Mouse (Mus musculus) frontal cortex, postnatal 36 days (tissue): ENCODE measurements at regions not wholly inside any gene's neighbourhood (a gene's known extent, or its start where the extent isn't known, plus 50 kb on each side); places are given as distances from the start of the nearest gene placed in this dataset.

Source experiments
- DNase-seq, 2 experiments: peaks; one replicate each; pipeline ENCODE4 v3.0.0; 2022; ENCODE audit warnings: low spot score in 2 of 2

DNA sequence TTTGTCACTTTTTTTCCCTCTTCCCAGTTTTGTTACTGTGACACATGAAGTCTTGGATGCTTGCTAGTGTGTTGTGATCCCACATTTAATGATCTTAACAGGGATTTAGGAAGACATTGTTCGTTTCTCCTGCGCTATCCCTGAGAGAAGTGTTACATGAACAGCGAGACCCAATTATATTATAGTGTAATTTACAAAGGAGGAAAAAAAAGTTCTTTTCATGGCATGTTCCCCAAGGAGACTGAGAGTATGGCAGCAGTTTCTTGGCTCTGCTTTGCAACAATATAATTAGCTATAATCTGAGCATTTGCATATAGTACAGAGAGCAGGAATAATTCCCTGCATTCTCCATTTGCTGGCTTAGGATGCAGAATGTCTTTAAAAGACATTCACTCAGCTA, 168.6 kb downstream of the Insc start:
- no peak for DNase-seq

DNA sequence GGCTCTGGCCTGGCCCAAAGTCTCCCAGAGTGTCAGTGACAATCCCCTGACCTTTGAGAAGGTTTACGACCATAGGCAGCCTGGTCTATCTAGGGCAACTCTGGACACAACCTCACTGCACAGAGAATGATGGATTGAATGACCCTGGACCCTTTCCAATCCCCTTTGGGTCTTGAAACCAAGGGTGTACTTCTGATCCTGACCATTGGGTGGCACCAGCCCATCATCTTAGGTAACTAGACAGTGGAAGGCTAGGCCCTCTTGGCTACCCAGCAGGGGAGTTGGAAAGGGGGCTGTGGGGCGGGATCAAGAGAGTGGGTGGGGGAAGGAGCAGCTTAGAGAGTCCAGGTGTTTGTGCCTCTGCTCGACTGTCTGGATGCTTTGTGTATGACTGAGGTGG, 178.7 kb downstream of the Insc start:
- DNase-seq = peak; percentile 68 to 81

- DNase-seq = no peak
These were observed 190.4 kb downstream of the Insc start for GRCm38 (mm10) chr7:114933861-114934260.

- DNase-seq = no peak
These were observed 207.3 kb downstream of the Insc start for GRCm38 (mm10) chr7:114950759-114951158.

DNA sequence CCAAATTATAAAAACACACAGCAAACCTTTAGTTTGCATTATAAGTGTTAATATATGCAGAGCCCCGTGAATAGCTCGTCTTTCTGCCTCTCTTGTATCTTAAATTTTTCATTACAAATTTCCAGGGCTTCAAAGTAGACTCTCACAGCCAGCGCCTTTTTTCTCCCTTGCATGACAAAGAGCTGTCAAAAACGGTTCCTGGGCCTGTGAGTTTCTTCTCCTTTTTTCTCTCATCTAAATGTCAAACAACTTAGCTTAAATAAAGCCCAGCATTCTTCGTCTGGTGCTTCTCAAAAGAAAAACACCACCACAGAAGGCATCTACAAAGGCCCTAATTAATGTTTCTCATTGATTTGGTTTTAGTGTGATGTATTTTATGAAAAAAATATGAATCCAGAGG, 219.7 kb downstream of the Insc start:
- no peak for DNase-seq

- DNase-seq = no peak
These were observed 222.4 kb downstream of the Insc start for GRCm38 (mm10) chr7:114965923-114966322.

DNA sequence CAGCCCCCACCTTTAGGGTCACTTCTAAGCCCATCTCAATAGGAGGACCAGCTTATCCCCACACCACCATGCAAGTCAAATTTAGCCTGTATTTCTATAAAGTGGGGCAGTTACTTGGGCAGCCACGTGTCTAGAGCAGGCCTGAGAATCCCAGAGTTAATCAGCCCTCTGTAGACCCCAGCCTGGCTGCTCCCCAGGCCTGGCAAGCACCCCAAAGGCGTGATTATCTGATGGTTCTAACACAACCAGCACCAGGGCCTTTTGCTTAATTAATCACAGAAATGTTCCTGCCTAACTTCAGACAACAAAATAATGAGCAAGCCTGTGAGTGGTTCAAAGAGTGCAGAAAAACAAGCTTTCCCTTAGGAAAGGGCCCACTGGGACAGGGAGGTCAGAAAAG, 243.0 kb downstream of the Insc start:
- DNase-seq = no peak

- no peak for DNase-seq
These were observed 247.8 kb downstream of the Insc start for GRCm38 (mm10) chr7:114991255-114991654.

DNA sequence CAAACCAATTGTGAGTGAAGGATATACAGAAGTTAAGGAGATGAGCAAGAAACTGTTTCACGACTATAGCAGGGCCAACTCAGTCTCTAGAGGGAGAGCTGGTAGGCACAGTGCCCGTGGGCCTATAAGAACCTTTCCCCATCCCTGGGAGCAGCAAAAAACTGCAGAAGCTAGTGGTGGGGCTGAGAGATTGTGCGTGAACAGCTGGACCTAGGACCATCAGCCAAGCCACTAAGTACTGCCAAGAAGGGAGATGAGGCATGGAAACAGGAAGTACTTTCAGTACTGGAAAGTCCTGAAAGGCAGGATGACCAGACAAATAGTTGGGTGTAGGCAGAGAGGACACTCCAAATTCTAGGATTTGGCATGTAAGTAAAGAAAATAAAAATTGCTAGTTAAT, 248.9 kb downstream of the Insc start:
- no peak for DNase-seq

DNA sequence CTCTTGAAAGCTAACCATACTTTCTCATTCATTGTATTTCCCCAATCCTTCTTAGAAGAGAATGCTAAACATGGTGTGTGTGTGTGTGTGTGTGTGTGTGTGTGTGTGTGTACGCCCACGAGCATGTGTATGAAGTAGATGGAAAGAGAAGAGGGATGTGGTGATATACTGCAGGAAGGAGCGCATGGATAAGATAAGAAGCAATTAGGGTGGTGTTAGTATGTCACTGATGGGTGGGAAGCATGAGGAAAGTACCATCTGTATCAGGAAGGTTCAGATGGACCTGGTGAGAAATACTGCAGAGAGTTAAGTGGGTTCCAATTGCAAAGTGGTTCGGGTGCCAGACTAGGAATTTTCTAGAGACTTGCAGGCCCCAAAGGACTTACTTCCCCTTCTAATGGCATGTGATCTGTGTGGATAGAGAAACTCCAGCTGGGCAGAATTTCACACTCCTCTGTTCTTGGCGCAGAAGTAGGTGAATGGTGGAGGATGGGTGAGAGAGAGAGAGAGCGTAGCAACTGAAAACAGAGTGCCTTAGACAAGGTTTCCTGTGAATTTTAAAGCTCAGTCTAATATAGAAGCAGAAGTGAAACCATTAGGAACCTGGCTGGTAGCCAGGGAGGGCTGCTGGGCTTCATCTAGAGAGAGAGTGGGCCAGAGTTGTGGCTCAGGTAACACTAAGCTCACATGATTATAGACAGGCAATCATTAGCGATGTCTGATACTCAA, 257.5 kb downstream of the Insc start:
- DNase-seq = peak; percentile 14 to 42

DNA sequence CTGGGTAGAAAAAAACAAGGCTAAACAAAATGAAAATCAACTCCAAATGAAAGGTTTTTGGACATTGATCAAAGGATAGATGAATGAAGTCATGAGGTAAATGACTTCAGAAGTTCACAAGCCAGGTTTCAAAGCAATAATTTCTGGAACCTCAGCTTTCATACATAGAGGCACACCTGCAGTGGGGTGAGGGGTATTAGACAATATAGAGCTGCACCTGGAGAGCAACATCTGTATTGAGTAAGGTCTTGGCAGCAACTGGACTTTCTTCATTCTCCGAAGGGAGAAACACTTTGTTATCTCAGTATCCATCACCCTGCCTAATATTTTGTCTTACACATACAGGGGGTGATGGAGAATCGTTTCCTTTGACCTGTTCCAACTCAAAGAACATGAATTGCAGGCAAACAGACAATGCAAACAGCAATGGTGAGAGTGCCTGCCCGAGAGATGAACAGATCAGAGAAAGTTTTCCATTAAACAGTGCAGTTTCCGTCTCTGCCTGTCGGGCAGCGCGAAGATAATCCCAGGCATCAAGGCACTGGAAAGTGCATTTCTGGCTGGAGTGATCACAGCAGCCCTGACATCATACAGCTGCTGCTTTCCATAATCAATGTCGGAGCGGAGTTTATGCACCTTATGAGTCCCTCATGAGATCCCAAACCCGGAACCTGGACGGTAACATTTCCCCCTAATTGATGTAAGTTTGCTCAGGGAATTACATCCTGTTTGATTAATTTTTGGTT, 270.9 kb downstream of the Insc start:
- DNase-seq = no peak

DNA sequence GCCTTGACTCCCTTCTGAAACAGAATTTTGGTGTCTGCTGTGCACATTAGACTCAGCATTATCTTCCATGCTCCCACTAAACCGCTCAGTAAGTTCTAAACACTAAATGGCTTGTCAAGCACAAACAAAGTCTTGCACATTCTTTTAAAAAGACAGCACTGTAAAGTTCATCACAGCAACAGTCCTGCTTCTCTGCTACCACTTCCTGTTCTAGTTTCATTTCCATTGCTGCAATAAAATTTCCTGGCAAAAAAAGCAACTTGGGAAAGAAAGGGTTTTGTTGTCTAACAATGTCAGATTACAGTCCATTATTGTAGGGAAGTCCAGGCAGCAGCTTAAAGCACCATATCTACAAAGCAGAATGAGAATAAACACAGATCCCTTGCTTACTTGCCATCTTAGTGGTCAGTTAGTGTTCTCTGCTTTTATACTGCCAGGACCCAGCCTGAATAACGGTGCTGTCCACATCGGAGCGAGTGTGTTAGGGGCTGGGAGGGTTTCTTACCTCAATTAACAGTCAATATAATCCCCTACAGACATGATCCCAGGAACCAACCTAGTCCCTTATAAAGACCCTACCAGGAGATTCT, 276.0 kb downstream of the Insc start:
- no peak for DNase-seq

- no peak for DNase-seq
These were observed 276.5 kb downstream of the Insc start for GRCm38 (mm10) chr7:115020023-115020422.

DNA sequence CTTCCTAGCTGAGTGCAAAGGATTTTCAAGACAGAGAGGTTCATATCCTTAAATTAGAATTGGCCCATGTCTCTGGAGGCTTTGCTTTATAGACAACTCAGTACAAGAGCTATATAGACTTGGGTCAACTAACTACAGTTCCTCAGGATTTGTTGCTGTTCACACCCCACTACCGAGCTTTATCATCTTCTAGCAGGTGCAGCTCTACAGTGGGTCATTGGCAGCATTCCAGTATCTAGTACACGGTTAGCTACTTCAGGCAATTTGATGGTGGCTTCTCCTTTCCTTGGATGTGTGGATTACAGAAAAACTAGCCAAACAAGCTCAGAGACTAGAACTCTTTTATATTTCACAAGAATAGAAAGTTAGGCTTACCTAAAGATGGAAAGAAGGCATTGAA, 282.3 kb downstream of the Insc start:
- no peak for DNase-seq

DNA sequence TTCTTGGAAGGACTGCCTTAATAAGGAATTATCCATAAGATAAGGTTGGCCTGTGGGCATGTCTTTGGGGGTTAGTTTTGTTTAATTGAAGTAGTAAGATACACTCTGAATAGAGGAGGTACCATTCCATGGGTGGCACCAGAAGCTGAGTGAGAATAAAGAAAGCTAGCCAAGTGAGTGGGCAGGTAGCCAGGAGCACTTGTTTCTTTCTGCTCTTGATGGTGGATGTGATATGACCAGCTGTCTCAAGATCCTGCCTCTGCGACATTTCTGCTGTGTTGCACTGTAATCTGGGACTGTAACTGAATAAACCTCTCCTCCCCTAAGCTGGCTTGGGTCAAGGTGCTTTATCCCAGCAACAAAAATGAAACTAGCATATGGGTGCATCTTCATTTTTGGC, 284.2 kb downstream of the Insc start:
- peak; percentile 3 to 31 for DNase-seq

DNA sequence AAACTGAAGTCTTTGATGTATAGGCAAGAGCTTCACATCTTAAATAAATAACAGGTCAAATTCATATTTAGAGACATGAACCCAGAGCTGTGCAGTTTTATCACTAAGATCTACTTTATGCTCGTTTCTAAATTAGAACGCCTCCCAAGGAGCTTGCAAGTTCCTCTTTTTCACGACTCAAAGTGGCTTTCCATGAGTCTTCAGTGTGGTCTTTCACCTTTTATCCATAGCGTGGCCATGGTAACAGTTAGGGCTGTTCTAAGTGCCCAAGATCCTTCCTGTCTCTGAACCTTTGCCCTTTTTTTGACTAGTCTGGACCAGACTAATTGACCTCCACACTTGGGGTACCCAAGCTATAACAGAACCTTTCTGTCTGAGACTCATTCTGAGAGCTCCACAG, 290.5 kb downstream of the Insc start:
- DNase-seq = no peak

DNA sequence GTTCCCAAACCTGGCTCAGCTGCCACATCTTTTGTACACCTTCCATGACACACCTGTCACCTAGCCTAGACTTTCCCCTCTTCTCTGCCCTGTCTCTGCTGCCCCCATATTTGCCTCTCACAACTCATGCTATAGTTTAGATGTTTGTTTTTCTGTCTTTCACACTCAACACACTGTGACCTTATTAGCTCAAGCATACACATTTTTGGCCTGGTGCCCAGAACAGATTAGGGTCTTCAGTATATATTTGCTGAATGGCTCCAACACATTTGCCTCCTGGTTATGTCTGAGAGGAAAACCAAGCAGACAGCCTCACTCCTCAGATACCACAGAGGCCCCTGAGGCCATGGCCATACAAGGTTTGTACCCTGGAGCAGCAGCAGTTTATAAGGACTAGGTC, 312.0 kb downstream of the Insc start:
- no peak for DNase-seq

- DNase-seq = no peak
These were observed 313.6 kb downstream of the Insc start for GRCm38 (mm10) chr7:115056992-115057645.

- DNase-seq = no peak
These were observed 314.2 kb downstream of the Insc start for GRCm38 (mm10) chr7:115057736-115058135.

DNA sequence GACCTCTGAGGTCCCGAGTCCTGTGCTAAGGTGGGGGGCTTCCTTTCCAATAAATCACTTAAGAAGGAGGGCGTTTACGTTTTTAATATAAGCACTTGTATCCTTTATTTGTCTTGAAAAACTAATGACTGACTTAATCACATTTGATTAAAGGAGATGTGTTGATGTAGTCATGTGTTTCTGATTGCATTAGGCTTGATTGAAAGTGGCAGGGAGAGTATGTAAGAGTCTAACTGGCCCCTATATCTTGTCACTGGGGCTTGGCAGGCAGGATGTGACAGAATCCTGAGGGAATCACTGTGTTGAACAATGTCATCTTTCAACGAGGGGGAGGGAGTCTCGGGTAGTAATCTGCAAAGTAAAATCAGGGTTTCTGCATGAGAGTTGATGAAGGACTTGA, 316.7 kb downstream of the Insc start:
- no peak for DNase-seq

- DNase-seq = no peak
These were observed 319.3 kb downstream of the Insc start for GRCm38 (mm10) chr7:115062817-115063216.

- DNase-seq = no peak
These were observed 324.1 kb downstream of the Insc start for GRCm38 (mm10) chr7:115067641-115068040.

- DNase-seq = no peak
These were observed 329.9 kb downstream of the Insc start for GRCm38 (mm10) chr7:115073406-115073805.
